Mouse (Mus musculus) myocyte (in vitro differentiated cells): ENCODE data around the gene Gm20388. TPM values are rescaled to one million over a fixed set of nuclear protein-coding genes. Genes with fewer than 3 reads are reported as not detected.

ENCODE experiments used
- H3K27me3 ChIP-seq: one replicate; pipeline ENCODE4 v1.6.1; 2011; ENCODE audit not compliant: control insufficient read depth, insufficient read depth, insufficient read length
- H3K36me3 ChIP-seq: one replicate; pipeline ENCODE4 v1.6.1; 2011; ENCODE audit not compliant: control insufficient read depth, insufficient read depth
- H3K4me2 ChIP-seq: one replicate; pipeline ENCODE4 v1.6.1; 2011; ENCODE audit warnings: low read depth, control low read depth
- H3K4me3 ChIP-seq: one replicate; pipeline ENCODE4 v1.5.1; 2011; ENCODE audit warnings: mild to moderate bottlenecking, control low read depth, moderate library complexity
- H3K79me2 ChIP-seq: one replicate; pipeline ENCODE4 v1.6.1; 2011; ENCODE audit not compliant: control insufficient read depth, insufficient read depth
- H3ac ChIP-seq: one replicate; pipeline ENCODE4 v1.6.1; 2011; ENCODE audit not compliant: control insufficient read depth, insufficient read length
- CEBPB ChIP-seq: IDR thresholded peaks from 2 replicates; pipeline ENCODE4 v1.6.1; 2011; ENCODE audit warnings: mild to moderate bottlenecking, moderate library complexity; ENCODE audit not compliant: poor library complexity, insufficient read depth, severe bottlenecking
- E2F4 ChIP-seq: IDR thresholded peaks from one replicate; pipeline ENCODE4 v1.6.1; 2011; ENCODE audit warnings: mild to moderate bottlenecking, control low read depth, moderate library complexity; ENCODE audit not compliant: insufficient read depth
- MAX ChIP-seq: IDR thresholded peaks from one replicate; pipeline ENCODE4 v1.6.1; 2011; ENCODE audit warnings: low read depth, mild to moderate bottlenecking, control low read depth
- MYOD1 ChIP-seq, 3 experiments: IDR thresholded peaks; one replicate each; pipeline ENCODE4 v1.6.1; 2011; ENCODE audit warnings: control low read depth in 2 of 3, low read depth in 2 of 3, mild to moderate bottlenecking in 2 of 3, moderate library complexity in 1 of 3; ENCODE audit not compliant: insufficient read length in 2 of 3, control insufficient read depth in 1 of 3
- MYOG ChIP-seq, 3 experiments: IDR thresholded peaks; one replicate each; pipeline ENCODE4 v1.6.1; 2011; ENCODE audit warnings: control low read depth in 2 of 3, low read depth in 2 of 3, mild to moderate bottlenecking in 2 of 3; ENCODE audit not compliant: insufficient read length in 2 of 3, control insufficient read depth in 1 of 3, insufficient read depth in 1 of 3
- POLR2A ChIP-seq: IDR thresholded peaks from one replicate; pipeline ENCODE4 v1.6.1; 2011; ENCODE audit warnings: low read depth, mild to moderate bottlenecking, control low read depth, moderate library complexity; ENCODE audit not compliant: insufficient read length
- POLR2AphosphoS2 ChIP-seq: IDR thresholded peaks from one replicate; pipeline ENCODE4 v1.6.1; 2011; ENCODE audit warnings: low read depth, control low read depth; ENCODE audit not compliant: insufficient read length
- REST ChIP-seq: IDR thresholded peaks from one replicate; pipeline ENCODE4 v1.6.1; 2011; ENCODE audit warnings: mild to moderate bottlenecking, control low read depth, moderate library complexity; ENCODE audit not compliant: insufficient read depth, insufficient read length
- SRF ChIP-seq: IDR thresholded peaks from one replicate; pipeline ENCODE4 v1.6.1; 2011; ENCODE audit warnings: low read depth; ENCODE audit not compliant: control insufficient read depth, insufficient read length
- TCF12 ChIP-seq: IDR thresholded peaks from one replicate; pipeline ENCODE4 v1.6.1; 2011; ENCODE audit warnings: mild to moderate bottlenecking, control low read depth; ENCODE audit not compliant: poor library complexity, insufficient read depth, severe bottlenecking
- TCF3 ChIP-seq: IDR thresholded peaks from one replicate; pipeline ENCODE4 v1.6.1; 2011; ENCODE audit warnings: low read depth, control low read depth; ENCODE audit not compliant: insufficient read length
- USF1 ChIP-seq: IDR thresholded peaks from one replicate; pipeline ENCODE4 v1.6.1; 2011; ENCODE audit warnings: low read depth, mild to moderate bottlenecking, control low read depth, moderate library complexity
- polyA plus RNA-seq: library from polyadenylated mRNA; unstranded; fragments of >200 nt; fragmentation: generic; extraction: Trizol; gene quantifications from one replicate; pipeline ENCODE4 v1.2.1, GENCODE M21; 2012; ENCODE audit warnings: missing spikeins

Gm20388 gene
- polyA plus RNA-seq, 1 experiment = 15.3 TPM

DNA sequence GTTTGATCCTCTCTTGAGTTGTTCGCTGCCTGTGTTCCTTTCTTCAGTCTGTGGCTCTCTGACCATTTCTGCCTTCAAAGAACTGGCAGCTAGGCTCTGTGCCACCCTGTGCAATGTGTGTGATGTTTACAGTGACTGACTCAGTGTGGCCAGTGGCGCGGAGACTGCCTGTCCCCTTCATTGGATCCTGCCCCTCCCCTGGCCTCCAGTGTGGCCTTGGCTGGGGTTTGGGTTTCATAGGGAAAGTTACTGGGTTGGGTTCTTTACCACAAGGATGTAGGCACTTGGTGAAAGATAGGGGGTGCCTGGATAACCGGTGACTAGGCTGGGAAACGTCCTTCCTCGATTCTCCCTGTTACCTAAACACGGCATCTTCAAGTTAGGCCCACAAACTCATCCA, 3774.2 kb downstream of the Gm20388 start:
- H3K36me3 ChIP-seq = no peaks in the 10 kb centered on the region
- no peaks in the 10 kb centered on the region for H3K79me2 ChIP-seq
- H3K27me3 ChIP-seq = no peaks in the 10 kb centered on the region
- peak overlapping the region; percentile 39 for H3K4me2 ChIP-seq
- H3ac ChIP-seq = no peak overlapping the region
- TF ChIP-seq TCF3 = no peak
- no peak for TF ChIP-seq CEBPB
- no peak for TF ChIP-seq MYOG (IDR thresholded peaks at IDR 0.05; ENCODE audit: control insufficient read depth in 1 of 3, insufficient read depth in 1 of 3, insufficient read length in 2 of 3, low read depth in 2 of 3)
- no peak for TF ChIP-seq E2F4
- TF ChIP-seq REST = no peak
- no peak for TF ChIP-seq POLR2A
- no peak for TF ChIP-seq TCF12
- no peak for TF ChIP-seq USF1
- no peak for TF ChIP-seq MAX
- no peak for TF ChIP-seq MYOD1 (IDR thresholded peaks at IDR 0.05; ENCODE audit: control insufficient read depth in 1 of 3, insufficient read length in 2 of 3, low read depth in 2 of 3)
- TF ChIP-seq POLR2AphosphoS2 = no peak
- no peak for TF ChIP-seq SRF
- H3K4me3 ChIP-seq = no peak overlapping the region

DNA sequence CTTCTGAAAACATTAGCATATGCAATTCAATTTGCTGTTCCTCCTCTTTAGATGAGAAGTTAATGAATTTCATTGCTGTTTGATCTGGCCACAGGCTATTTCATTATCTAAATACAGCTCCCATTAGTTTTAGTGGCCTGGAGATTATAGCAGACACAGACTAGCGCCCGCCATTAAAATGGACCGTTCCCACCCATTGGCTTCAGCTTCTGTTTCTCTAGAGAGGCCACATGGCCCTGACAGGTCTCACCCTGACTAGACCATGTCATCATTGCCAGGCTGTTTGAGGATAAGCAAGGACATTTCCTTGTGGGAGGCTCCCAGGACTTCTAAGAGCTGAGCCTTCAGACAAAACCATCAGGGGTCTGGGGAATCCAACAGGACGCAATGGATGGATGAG, 3774.8 kb downstream of the Gm20388 start:
- Histone ChIP-seq H3K4me3 (no peak overlapping the region), H3K4me2 (no peak overlapping the region), H3ac (no peak overlapping the region), H3K79me2 (no peaks in the 10 kb centered on the region), H3K27me3 (no peaks in the 10 kb centered on the region), H3K36me3 (no peaks in the 10 kb centered on the region)
- TF ChIP-seq MAX = no peak
- no peak for TF ChIP-seq CEBPB
- TF ChIP-seq POLR2A = no peak
- no peak for TF ChIP-seq E2F4
- no peak for TF ChIP-seq POLR2AphosphoS2
- TF ChIP-seq TCF12 = no peak
- no peak for TF ChIP-seq TCF3
- no peak for TF ChIP-seq REST
- no peak for TF ChIP-seq MYOD1 (IDR thresholded peaks at IDR 0.05; ENCODE audit: control insufficient read depth in 1 of 3, insufficient read length in 2 of 3, low read depth in 2 of 3)

DNA sequence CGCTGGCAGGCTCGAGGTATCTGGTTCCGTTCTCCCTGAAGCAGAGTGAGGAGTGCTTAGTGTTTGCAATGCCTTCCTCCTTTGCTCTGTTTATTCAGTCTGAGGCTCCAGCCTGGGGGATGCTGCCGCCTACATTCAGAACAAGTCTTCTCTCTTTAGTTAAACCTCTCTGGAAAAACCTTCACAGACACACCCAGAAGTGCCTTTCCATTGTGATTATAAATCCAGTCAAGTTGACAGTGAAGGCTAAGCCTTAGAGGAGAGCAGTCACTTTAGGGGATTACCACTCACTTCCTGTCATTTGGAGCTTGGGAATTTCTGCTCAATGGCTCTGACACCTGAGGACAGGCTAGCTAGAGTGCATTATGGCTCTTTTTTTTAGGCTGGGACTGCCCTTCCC, 3777.2 kb downstream of the Gm20388 start:
- no peak overlapping the region for H3K4me2 ChIP-seq
- no peak overlapping the region for H3K4me3 ChIP-seq
- no peak overlapping the region for H3ac ChIP-seq
- TF ChIP-seq TCF12 = no peak
- no peak for TF ChIP-seq CEBPB
- TF ChIP-seq USF1 = no peak
- TF ChIP-seq MYOG (IDR thresholded peaks at IDR 0.05; ENCODE audit: control insufficient read depth in 1 of 3, insufficient read depth in 1 of 3, insufficient read length in 2 of 3, low read depth in 2 of 3) = no peak
- no peak for TF ChIP-seq E2F4
- TF ChIP-seq POLR2A = no peak
- TF ChIP-seq MAX = no peak
- H3K27me3 ChIP-seq = no peaks in the 10 kb centered on the region
- H3K79me2 ChIP-seq = no peaks in the 10 kb centered on the region
- no peaks in the 10 kb centered on the region for H3K36me3 ChIP-seq

DNA sequence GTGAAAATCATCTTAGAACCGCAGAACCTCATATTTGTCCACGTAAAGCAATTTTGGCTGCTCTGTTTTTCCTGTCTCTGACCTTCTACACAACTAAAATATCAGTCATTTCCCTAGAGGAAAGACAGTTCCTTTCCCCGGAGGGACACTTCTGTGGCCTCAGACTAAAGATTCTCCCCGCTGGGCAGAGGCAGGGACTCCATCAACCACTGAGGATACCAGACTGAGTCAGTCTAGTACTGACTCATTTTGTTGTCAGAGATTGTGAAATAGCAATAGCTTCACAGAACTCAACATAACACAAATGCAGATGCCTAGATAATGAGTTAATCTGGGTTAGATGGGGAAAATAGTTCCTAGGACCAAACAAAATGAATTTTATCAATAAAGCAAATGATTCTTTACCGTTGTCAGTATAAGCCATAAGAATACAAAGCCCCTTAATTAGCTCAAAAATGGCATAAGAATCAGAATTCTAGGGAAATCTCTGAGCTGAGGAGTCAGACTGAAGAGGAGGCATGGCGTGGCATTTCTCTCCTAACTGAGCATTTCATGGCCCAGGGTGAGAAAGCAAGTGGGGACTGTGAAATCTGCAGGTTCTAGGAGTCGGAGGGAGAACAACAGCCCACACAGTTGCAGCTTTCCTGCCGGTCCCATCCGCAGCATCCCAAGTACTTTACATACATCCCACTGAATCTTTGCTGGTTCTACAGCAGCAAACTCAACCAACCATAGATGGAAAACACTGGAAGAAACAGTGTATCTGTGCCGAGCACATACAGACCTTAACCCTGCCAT, 3781.7 kb downstream of the Gm20388 start:
- Histone ChIP-seq H3K79me2 (no peaks in the 10 kb centered on the region), H3ac (no peak overlapping the region)
- TF ChIP-seq CEBPB = peak; percentile 97
- no peak for TF ChIP-seq SRF

DNA sequence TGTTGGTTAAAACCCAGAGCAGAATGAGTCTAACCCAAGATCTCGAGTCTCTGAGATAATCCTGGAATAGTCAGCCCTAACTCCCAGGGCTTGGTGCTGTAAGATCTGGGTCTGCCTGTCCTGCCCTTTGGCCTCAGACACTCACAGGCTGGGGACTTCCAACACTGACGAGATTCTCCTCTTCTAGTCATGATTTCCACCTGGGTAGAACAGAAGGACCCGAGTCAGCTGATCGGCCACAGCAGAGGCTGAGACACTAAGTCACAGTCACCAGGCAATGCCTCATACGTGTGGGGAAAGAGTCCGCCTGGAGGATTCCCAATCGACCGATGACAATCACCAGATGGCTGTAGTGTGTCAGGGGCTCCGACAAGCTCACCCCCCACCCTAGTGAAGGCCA, 3785.5 kb downstream of the Gm20388 start:
- no peak overlapping the region for H3K4me3 ChIP-seq
- TF ChIP-seq TCF12 (no peak), TCF3 (no peak), MAX (no peak), REST (no peak), POLR2A (no peak), USF1 (no peak), E2F4 (no peak), SRF (no peak), MYOD1 (IDR thresholded peaks at IDR 0.05; ENCODE audit: control insufficient read depth in 1 of 3, insufficient read length in 2 of 3, low read depth in 2 of 3) (no peak), POLR2AphosphoS2 (no peak), MYOG (IDR thresholded peaks at IDR 0.05; ENCODE audit: control insufficient read depth in 1 of 3, insufficient read depth in 1 of 3, insufficient read length in 2 of 3, low read depth in 2 of 3) (no peak), CEBPB (no peak)

More for the DNA sequence above, 3781.7 kb downstream of the Gm20388 start:
- Histone ChIP-seq H3K36me3 (no peaks in the 10 kb centered on the region), H3K27me3 (no peaks in the 10 kb centered on the region), H3K4me2 (peak overlapping the region; percentile 43), H3K4me3 (no peak overlapping the region)

More for the DNA sequence above, 3785.5 kb downstream of the Gm20388 start:
- no peaks in the 10 kb centered on the region for H3K79me2 ChIP-seq
- H3K27me3 ChIP-seq = no peaks in the 10 kb centered on the region
- no peaks in the 10 kb centered on the region for H3K36me3 ChIP-seq
- H3K4me2 ChIP-seq = no peak overlapping the region
- no peak overlapping the region for H3ac ChIP-seq
